Mouse (Mus musculus) gastrocnemius, adult 2 months (tissue): Measurements from ENCODE around the gene Hp1bp3. TPM values are rescaled to one million over a fixed set of nuclear protein-coding genes. Genes with fewer than 3 reads are reported as not detected.

Experiments used
- DNase-seq: peaks from one replicate; pipeline ENCODE4 v3.0.0; 2022
- H3K27ac ChIP-seq: fragments of 200-600 bp; 2 replicates; pipeline ENCODE4 v1.8.1; 2022; ENCODE audit warnings: mild to moderate bottlenecking
- H3K4me3 ChIP-seq: fragments of 200-600 bp; 2 replicates; pipeline ENCODE4 v1.8.1; 2022; ENCODE audit warnings: mild to moderate bottlenecking, moderate library complexity
- CTCF ChIP-seq: fragments of 200-600 bp; IDR thresholded peaks from 2 replicates; pipeline ENCODE4 v1.8.1; 2022; ENCODE audit warnings: antibody characterized with exemption, mild to moderate bottlenecking, moderate library complexity
- intact Hi-C: fragments of 180-260 bp; cut with DNase I; formaldehyde crosslinking; loops from one replicate; pipeline ENCODE4 v1.15.1; 2025
- total RNA-seq, 2 experiments: library from RNA; stranded (reverse); gene quantifications; 2 replicates each; pipeline ENCODE4 v1.2.3; 2021

The Hp1bp3 gene
- total RNA-seq, 2 experiments from 2014 or later: 50.8 to 67.8 TPM

- intact Hi-C loops: no loop called here
- Histone ChIP-seq H3K4me3 (no peak overlapping the region), H3K27ac (no peak overlapping the region)
- no peak for DNase-seq
- TF ChIP-seq CTCF: no peak
Observed at GRCm38 (mm10) chr4:138286411-138286810, 70.3 kb downstream of the Hp1bp3 start.

GRCm38 (mm10) chr4:138288691-138289090 lies 72.6 kb downstream of the Hp1bp3 start:
- intact Hi-C loops: no loop called here
- no peak overlapping the region for H3K27ac ChIP-seq
- DNase-seq: no peak

GRCm38 (mm10) chr4:138292028-138292427 lies 75.9 kb downstream of the Hp1bp3 start:
- Histone ChIP-seq H3K27ac (no peak overlapping the region), H3K4me3 (no peak overlapping the region)
- intact Hi-C loops: no loop called here
- DNase-seq: no peak
- no peak for TF ChIP-seq CTCF

More at GRCm38 (mm10) chr4:138288691-138289090, 72.6 kb downstream of the Hp1bp3 start:
- H3K4me3 ChIP-seq: no peak overlapping the region
- TF ChIP-seq CTCF: no peak

GRCm38 (mm10) chr4:138293261-138293948 lies 77.3 kb downstream of the Hp1bp3 start:
- Histone ChIP-seq H3K27ac (no peak overlapping the region), H3K4me3 (no peak overlapping the region)
- intact Hi-C loops: no loop called here
- no peak for DNase-seq
- TF ChIP-seq CTCF: no peak

GRCm38 (mm10) chr4:138293949-138294550 lies 78.0 kb downstream of the Hp1bp3 start:
- DNase-seq: no peak
- Histone ChIP-seq H3K4me3 (no peak overlapping the region), H3K27ac (no peak overlapping the region)
- TF ChIP-seq CTCF: no peak
- intact Hi-C loops: no loop called here

Other genes with a start within 250 kb of the Hp1bp3 start
- 100 to 1,000 TPM; 108 to 145 TPM for gene Eif4g3, start 223.3 kb upstream of the Hp1bp3 start, total RNA-seq
- under 1 TPM in 1 of 2 experiments, not detected in 1; 0.28 TPM for gene Sh2d5, start 34.1 kb downstream of the Hp1bp3 start, total RNA-seq
- gene Kif17, start 34.1 kb downstream of the Hp1bp3 start, total RNA-seq: under 1 TPM in 1 of 2 experiments, not detected in 1; 0.11 TPM
- 10 to 100 TPM; 29.1 to 34.3 TPM for gene Ddost, start 88.4 kb downstream of the Hp1bp3 start, total RNA-seq
- gene Pink1, start 110.0 kb downstream of the Hp1bp3 start, total RNA-seq: 100 to 1,000 TPM; 652 to 780 TPM
- 1 to 10 TPM in 1 of 2 experiments, under 1 TPM in 1; 0.56 to 1.2 TPM for gene Cda, start 151.7 kb downstream of the Hp1bp3 start, total RNA-seq
- not detected for gene Fam43b, start 180.2 kb downstream of the Hp1bp3 start, total RNA-seq
- 10 to 100 TPM; 37.5 to 45.5 TPM for gene Mul1, start 218.4 kb downstream of the Hp1bp3 start, total RNA-seq
- gene Camk2n1, start 238.0 kb downstream of the Hp1bp3 start, total RNA-seq: 1 to 10 TPM; 5.8 to 7.0 TPM